Mouse (Mus musculus): ENCODE results near the gene Gxylt1. TPM values are rescaled to one million over a fixed set of nuclear protein-coding genes. Genes with fewer than 3 reads are reported as not detected.
"Not testable (repeated sequence)": the region's sequence is repeated elsewhere in the genome, so short reads cannot be mapped to it uniquely, and the experiment has no call there.

Gene Gxylt1
- polyA plus RNA-seq, 2 experiments from 2014 or later: 5.6 to 6.6 TPM

- ATAC-seq: no peak
These were observed 12.7 kb downstream of the Gxylt1 start for GRCm38 (mm10) chr15:93262274-93262673.

DNA sequence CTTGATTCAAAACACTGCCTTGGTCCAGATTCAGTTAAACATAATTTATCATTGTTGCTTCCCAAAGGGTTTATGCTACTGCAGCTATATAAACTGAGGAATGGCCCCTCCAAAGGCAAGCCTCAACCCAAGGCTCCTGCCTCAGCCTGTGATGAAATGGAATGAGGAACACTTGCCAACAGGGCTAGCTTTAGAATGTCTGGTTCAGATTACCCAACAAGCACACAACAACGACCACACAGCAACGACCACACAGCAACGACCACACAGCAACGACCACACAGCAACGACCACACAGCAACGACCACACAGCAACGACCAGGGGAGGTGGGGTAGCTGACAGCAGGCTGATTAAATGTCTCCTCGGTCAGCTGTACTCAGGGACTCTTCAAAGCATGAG, 15.0 kb downstream of the Gxylt1 start:
- no peak for ATAC-seq

DNA sequence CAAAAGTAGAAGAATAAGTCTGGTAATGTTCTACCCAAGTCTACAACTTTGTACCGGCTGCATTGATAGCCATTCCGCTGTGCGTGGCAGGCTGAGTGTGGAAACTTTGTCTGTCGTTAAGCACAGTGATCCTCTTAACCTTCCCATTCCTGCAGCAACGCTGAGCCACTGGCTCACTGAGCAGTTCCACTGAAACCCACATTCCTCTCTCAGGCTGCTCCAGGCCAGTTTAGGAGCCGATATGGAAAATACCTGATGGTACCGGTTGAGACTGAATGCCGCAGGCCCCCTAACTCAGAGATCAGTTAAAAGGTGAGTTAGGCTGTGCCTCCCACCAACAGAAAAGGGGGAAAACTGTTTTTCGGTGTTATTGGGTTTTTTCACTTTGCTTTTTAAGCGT, 19.7 kb downstream of the Gxylt1 start:
- ATAC-seq: no peak

DNA sequence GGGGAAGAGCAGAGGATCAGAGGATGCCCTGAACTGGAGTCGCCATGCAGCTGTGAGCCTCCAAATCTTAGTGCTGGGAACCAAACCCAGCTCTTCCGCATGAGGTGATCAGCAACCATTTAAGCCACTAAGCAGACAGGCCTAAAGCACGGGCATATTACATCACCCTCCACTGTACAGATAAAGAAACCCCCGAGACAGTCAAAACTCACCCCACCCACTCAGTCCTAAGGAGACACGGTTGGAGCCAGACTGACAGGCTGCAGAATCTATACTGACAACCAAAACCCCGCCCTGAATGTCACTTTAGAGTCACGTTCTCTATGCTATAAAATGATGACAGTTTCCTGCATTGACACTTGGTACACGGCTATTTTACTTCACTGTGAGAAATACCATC, 21.8 kb downstream of the Gxylt1 start:
- no peak for ATAC-seq

- peak; percentile 61 for ATAC-seq
These were observed 22.6 kb downstream of the Gxylt1 start for GRCm38 (mm10) chr15:93252396-93252795.

DNA sequence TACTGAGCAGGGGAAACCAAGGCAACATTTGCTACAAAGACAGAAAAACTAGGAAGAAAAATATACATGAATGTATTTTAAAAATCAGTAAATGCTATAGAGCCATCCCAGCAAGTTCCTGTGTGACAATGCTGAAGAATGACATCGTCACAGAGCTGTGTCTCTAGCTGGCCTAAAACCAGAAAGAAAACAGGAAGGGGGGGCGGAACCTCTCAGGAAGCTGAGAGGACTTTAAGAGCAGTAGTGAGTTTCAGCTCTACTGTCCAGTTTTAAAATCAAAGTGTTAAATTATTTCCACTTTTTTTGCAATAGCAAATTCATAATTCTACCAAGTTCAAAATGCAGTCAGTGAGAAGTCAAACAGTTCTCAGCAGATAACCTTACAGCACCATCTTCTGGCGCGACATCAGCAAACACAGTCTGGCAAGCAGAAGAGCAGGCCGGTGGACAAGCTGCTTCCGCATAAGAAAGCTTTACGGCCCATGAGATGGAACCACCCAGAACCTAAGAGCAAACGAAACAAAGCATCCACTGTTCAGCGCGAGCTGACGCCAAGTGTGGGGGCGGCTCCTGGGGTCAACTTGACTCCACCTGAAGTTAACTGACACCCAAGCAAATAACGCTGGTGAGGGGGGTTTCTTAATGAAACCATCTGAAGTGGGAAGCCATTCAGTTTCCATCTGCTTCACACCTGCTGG, 23.3 kb downstream of the Gxylt1 start:
- peak; percentile 74 for ATAC-seq

GRCm38 (mm10) chr15:93243202-93243601, 31.8 kb downstream of the Gxylt1 start:
- no peak for ATAC-seq

- ATAC-seq: not testable (repeated sequence)
These were observed 38.5 kb downstream of the Gxylt1 start for GRCm38 (mm10) chr15:93236456-93236855.

DNA sequence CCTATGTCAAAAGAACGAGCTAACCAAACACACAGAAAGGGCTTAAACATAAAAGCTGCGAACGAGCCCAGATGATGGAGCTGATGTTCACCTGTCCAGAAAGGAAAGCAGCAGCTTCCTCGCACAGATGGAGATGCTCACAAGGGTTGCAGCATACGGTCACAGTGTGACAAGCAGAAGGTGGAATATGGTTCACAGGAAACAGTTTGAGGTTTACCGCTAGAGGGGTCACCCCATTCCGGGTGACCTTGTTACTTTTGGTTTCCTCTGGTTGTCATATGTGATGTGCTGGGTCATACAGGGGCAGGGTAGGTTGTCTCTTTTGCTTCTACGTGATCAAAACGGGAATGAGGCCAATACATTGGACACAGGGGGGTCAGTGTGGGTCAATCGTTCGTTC, 46.0 kb downstream of the Gxylt1 start:
- ATAC-seq: peak; percentile 79

- ATAC-seq: no peak
These were observed 46.6 kb downstream of the Gxylt1 start for GRCm38 (mm10) chr15:93228375-93228774.

DNA sequence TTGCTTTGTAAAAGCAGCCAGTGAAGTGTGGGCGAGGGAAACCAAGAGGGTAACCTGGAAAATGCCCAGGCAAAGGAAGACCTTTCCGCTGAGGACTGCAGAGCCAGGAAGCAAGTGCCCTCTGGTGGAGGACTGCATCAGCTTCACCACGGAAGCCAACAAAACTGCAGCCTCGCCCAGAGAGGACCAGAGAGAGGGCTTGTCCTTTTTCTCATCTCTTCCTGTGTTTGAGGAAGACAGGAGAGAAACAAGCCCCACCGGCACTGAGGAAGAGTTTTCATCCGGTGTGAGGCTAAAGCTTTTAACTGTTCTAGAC, 47.3 kb downstream of the Gxylt1 start:
- ATAC-seq: peak; percentile 76

GRCm38 (mm10) chr15:93226930-93227763, 47.8 kb downstream of the Gxylt1 start:
- no peak for ATAC-seq

DNA sequence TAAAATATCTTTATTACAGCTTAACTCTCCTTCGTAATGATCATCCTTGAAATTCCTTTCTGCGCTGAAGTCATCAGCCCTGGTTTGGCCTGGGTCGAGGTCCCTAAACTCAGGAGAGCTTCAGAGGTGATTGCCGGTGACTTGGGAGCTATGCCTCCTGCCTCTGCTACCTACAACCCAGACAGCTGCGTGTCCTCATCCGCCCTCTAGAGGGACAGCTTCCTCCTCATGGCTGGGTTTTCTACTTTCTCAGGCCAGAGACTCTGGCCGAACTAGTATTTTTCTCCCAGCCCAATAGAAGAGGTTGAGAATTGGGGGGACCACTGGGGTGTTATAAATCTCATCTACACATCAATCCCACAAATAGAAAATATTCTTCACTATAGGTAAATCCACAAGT, 52.5 kb downstream of the Gxylt1 start:
- ATAC-seq: peak; percentile 53

- no peak for ATAC-seq
These were observed 62.4 kb downstream of the Gxylt1 start for GRCm38 (mm10) chr15:93212617-93213016.

- no peak for ATAC-seq
These were observed 70.1 kb downstream of the Gxylt1 start for GRCm38 (mm10) chr15:93204861-93205260.

- no peak for ATAC-seq
These were observed 73.0 kb downstream of the Gxylt1 start for GRCm38 (mm10) chr15:93201956-93202355.

GRCm38 (mm10) chr15:93191387-93192145, 83.4 kb downstream of the Gxylt1 start:
- ATAC-seq: no peak

Other genes starting within 250 kb of the Gxylt1 start
- gene Yaf2, start 61.8 kb upstream of the Gxylt1 start, polyA plus RNA-seq (2017; shearing (Covaris generic)): 10 to 100 TPM; 25.1 to 27.6 TPM
- 100 to 1,000 TPM in 1 of 2 experiments, 10 to 100 TPM in 1; 68.5 to 104 TPM for gene Zcrb1, start 123.2 kb upstream of the Gxylt1 start, polyA plus RNA-seq (2017; shearing (Covaris generic))
- gene Pphln1, start 123.2 kb upstream of the Gxylt1 start, polyA plus RNA-seq (2017; shearing (Covaris generic)): 10 to 100 TPM; 27.0 to 43.3 TPM